Mouse (Mus musculus): ENCODE results near the gene Dock2. TPM values are rescaled to one million over a fixed set of nuclear protein-coding genes. Genes with fewer than 3 reads are reported as not detected.
A peak's percentile ranks its signal among the peaks of the same experiment; 100 is the strongest.

The Dock2 gene
- polyA plus RNA-seq, 1 experiment from 2014 or later: 0.72 TPM

DNA sequence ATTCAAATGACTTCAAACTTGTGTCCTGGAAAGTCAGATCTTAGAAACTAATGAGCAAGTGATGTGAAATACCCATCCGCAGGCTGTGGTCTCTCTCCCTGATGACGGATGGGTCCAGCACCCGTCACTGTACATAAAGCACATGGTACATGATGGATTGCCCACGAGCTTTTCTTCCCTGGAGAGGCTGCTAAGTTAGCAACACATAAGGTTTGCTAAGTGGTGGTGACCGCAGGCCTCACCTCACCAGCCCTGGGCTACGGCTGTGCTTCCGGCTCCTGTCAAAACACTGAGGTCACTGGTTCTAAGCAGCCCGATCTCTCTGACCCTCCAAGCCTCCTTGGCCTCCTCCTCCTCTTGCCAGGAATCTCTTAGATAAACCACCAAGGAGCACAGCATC is 377.4 kb downstream of the Dock2 start:
- Histone ChIP-seq H3K27ac (ENCODE audit: low read length) (no peak overlapping the region), H3K9me3 (ENCODE audit: control insufficient read depth, low read length) (no peaks in the 10 kb centered on the region), H3K4me3 (replicated peaks; ENCODE audit: low read length) (no peak overlapping the region), H3K4me2 (ENCODE audit: low read length) (no peak overlapping the region), H3K4me1 (replicated peaks; ENCODE audit: control insufficient read depth, insufficient read depth, low read length) (no peaks in the 10 kb centered on the region), H3K27me3 (replicated peaks; ENCODE audit: control insufficient read depth, insufficient read depth, low read length) (no peaks in the 10 kb centered on the region), H3K9ac (replicated peaks; ENCODE audit: low read depth, low read length) (no peak overlapping the region), H3K36me3 (ENCODE audit: control insufficient read depth, insufficient read depth) (no peaks in the 10 kb centered on the region)
- 67% methylated on average over 8 of the region's 8 CpGs for WGBS
- ATAC-seq: 0 out of 2 replicates have a peak, but pooled peaks have one; percentile 18

DNA sequence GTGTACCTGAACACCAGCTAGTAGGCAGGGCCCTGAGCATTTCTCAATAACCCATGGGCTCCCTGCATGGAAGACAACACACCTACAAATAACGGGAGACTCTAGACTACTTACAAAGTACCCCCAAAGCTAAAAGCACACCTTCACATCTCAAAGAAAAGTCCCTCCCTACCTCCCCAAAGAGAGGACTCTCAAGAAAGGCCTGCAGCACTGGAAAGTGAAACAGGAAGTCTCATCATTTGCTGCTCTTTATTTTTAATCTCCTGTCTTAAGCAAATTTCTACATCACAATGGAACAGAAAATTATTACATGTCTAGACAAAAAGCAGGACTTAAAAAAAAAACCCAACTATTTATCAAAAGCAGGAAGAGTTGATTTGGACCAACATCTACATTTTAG is 378.4 kb downstream of the Dock2 start:
- no peak overlapping the region for H3K9ac ChIP-seq (replicated peaks; ENCODE audit: low read depth, low read length)
- H3K4me3 ChIP-seq (replicated peaks; ENCODE audit: low read length): no peak overlapping the region
- H3K4me1 ChIP-seq (replicated peaks; ENCODE audit: control insufficient read depth, insufficient read depth, low read length): no peaks in the 10 kb centered on the region
- H3K36me3 ChIP-seq (ENCODE audit: control insufficient read depth, insufficient read depth): no peaks in the 10 kb centered on the region
- WGBS: 83% methylated on average over 1 of the region's 1 CpGs
- no peaks in the 10 kb centered on the region for H3K27me3 ChIP-seq (replicated peaks; ENCODE audit: control insufficient read depth, insufficient read depth, low read length)
- H3K9me3 ChIP-seq (ENCODE audit: control insufficient read depth, low read length): no peaks in the 10 kb centered on the region
- H3K27ac ChIP-seq (ENCODE audit: low read length): no peak overlapping the region
- no peak overlapping the region for H3K4me2 ChIP-seq (ENCODE audit: low read length)
- no peak for ATAC-seq

DNA sequence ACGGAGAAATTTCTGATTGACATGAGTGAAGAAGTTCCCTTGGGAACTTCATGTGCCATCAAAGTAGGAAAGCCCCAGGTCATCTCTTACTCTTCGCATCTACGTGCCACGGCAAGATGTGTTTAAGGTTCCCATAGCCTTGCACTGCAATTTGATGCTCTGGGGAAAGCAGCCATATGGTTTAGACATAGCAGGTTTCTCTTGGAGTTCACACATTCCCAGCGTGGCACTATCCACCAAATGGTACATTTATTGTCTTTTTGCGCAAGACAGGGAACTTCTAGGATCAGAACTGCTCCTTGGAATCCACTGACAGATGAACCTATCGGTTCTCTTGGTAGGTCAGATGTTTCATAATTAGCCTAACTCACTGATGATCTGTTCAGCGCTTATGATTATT is 382.3 kb downstream of the Dock2 start:
- 86% methylated on average over 8 of the region's 8 CpGs for WGBS
- H3K4me3 ChIP-seq (replicated peaks; ENCODE audit: low read length): no peak overlapping the region

DNA sequence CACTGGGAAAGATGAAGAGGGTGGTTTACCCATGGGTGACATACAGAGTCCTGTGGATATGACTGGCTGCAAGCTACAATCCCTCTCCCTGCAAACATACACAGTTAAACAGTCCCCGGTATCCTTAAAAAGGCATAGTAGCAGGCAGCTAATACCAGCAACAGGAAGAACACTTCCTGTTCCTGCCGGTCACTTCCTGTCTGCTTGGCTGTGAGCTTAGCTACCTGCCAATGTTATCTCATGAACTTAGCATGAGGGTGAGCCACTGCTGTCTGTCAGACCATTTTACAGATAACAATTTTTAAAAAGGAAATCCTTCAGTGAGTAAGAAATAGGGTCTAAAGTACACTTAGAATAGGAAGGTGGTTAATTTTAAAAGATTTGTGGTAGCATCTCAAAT is 385.1 kb downstream of the Dock2 start:
- Histone ChIP-seq H3K9me3 (ENCODE audit: control insufficient read depth, low read length) (no peaks in the 10 kb centered on the region), H3K4me3 (replicated peaks; ENCODE audit: low read length) (no peak overlapping the region), H3K36me3 (ENCODE audit: control insufficient read depth, insufficient read depth) (no peaks in the 10 kb centered on the region), H3K27me3 (replicated peaks; ENCODE audit: control insufficient read depth, insufficient read depth, low read length) (no peaks in the 10 kb centered on the region), H3K9ac (replicated peaks; ENCODE audit: low read depth, low read length) (no peak overlapping the region), H3K4me1 (replicated peaks; ENCODE audit: control insufficient read depth, insufficient read depth, low read length) (no peaks in the 10 kb centered on the region), H3K4me2 (ENCODE audit: low read length) (no peak overlapping the region), H3K27ac (ENCODE audit: low read length) (no peak overlapping the region)
- WGBS: 96% methylated on average over 2 of the region's 2 CpGs
- ATAC-seq: no peak

More for the DNA sequence above, 382.3 kb downstream of the Dock2 start:
- no peaks in the 10 kb centered on the region for H3K4me1 ChIP-seq (replicated peaks; ENCODE audit: control insufficient read depth, insufficient read depth, low read length)
- H3K9ac ChIP-seq (replicated peaks; ENCODE audit: low read depth, low read length): no peak overlapping the region
- H3K4me2 ChIP-seq (ENCODE audit: low read length): no peak overlapping the region
- ATAC-seq: no peak
- no peaks in the 10 kb centered on the region for H3K9me3 ChIP-seq (ENCODE audit: control insufficient read depth, low read length)
- no peaks in the 10 kb centered on the region for H3K36me3 ChIP-seq (ENCODE audit: control insufficient read depth, insufficient read depth)
- H3K27ac ChIP-seq (ENCODE audit: low read length): no peak overlapping the region
- no peaks in the 10 kb centered on the region for H3K27me3 ChIP-seq (replicated peaks; ENCODE audit: control insufficient read depth, insufficient read depth, low read length)

DNA sequence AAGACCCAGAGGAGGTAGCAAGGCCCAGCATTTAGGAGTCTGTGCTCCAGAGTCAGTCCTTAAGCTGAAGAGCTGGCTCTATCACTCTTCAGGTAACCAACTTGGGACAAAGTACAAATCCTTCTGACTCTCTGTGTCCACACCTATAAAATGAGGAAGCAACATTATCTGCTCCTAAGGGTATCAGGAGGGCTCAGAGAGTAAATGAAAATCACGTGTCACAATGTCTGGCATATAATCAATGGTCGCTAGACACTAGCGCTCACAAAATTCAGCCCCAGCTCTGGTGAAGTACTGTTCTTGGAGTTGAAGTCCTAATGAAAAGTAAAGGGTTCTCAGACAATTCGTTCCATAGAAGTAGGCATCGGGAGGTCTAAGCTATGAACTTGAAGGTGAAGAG is 386.0 kb downstream of the Dock2 start:
- 93% methylated on average over 5 of the region's 5 CpGs for WGBS

DNA sequence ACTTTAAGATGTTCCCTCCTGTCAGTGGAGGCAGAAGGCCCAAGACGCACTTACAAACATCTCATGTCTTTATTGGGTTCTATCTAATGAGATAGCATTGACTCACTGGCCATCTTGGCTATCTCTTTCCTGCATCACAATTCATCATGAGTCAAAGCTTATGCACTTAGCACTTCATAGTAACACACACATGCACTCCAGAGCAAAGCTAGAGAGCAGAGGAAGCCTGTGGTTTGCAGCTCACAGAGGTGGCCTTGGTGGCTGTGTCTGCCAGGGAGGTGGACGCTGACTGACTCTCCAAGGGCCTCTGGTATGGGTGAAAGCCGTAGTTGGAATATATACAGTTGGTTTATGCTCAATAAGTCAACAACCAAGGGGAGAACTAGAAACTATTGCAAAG is 387.9 kb downstream of the Dock2 start:
- no peaks in the 10 kb centered on the region for H3K36me3 ChIP-seq (ENCODE audit: control insufficient read depth, insufficient read depth)
- WGBS: 92% methylated on average over 3 of the region's 3 CpGs
- no peak overlapping the region for H3K4me3 ChIP-seq (replicated peaks; ENCODE audit: low read length)
- H3K27ac ChIP-seq (ENCODE audit: low read length): no peak overlapping the region
- ATAC-seq: no peak
- H3K4me2 ChIP-seq (ENCODE audit: low read length): no peak overlapping the region
- no peak overlapping the region for H3K9ac ChIP-seq (replicated peaks; ENCODE audit: low read depth, low read length)
- no peaks in the 10 kb centered on the region for H3K9me3 ChIP-seq (ENCODE audit: control insufficient read depth, low read length)
- H3K4me1 ChIP-seq (replicated peaks; ENCODE audit: control insufficient read depth, insufficient read depth, low read length): no peaks in the 10 kb centered on the region
- no peaks in the 10 kb centered on the region for H3K27me3 ChIP-seq (replicated peaks; ENCODE audit: control insufficient read depth, insufficient read depth, low read length)

More for the DNA sequence above, 386.0 kb downstream of the Dock2 start:
- Histone ChIP-seq H3K27me3 (replicated peaks; ENCODE audit: control insufficient read depth, insufficient read depth, low read length) (no peaks in the 10 kb centered on the region), H3K4me2 (ENCODE audit: low read length) (no peak overlapping the region), H3K36me3 (ENCODE audit: control insufficient read depth, insufficient read depth) (no peaks in the 10 kb centered on the region), H3K9ac (replicated peaks; ENCODE audit: low read depth, low read length) (no peak overlapping the region), H3K4me3 (replicated peaks; ENCODE audit: low read length) (no peak overlapping the region), H3K27ac (ENCODE audit: low read length) (no peak overlapping the region), H3K9me3 (ENCODE audit: control insufficient read depth, low read length) (no peaks in the 10 kb centered on the region), H3K4me1 (replicated peaks; ENCODE audit: control insufficient read depth, insufficient read depth, low read length) (no peaks in the 10 kb centered on the region)
- ATAC-seq: no peak

DNA sequence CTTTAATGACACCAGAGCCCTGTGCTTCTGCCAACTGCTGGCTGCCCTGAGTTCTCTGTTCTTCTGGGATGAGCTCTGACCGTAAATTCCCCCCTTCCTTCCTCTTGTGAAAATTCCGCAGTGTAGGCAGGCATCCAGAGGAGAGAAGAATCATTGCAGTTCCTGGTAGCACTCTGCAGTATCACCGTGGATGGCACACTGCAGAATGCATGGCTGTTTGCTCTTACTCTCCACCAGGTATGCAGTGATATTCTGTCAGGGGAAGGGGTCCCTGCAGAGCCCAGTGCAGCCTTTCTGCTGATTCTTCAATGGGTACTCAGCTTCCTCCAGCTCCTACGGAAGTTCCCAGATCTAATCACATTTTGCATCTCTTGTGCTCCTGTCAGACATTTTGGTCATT is 391.6 kb downstream of the Dock2 start:
- H3K4me1 ChIP-seq (replicated peaks; ENCODE audit: control insufficient read depth, insufficient read depth, low read length): no peaks in the 10 kb centered on the region
- no peaks in the 10 kb centered on the region for H3K9me3 ChIP-seq (ENCODE audit: control insufficient read depth, low read length)
- ATAC-seq: no peak
- no peaks in the 10 kb centered on the region for H3K27me3 ChIP-seq (replicated peaks; ENCODE audit: control insufficient read depth, insufficient read depth, low read length)
- no peaks in the 10 kb centered on the region for H3K36me3 ChIP-seq (ENCODE audit: control insufficient read depth, insufficient read depth)
- 50% methylated on average over 4 of the region's 4 CpGs for WGBS
- no peak overlapping the region for H3K9ac ChIP-seq (replicated peaks; ENCODE audit: low read depth, low read length)
- no peak overlapping the region for H3K27ac ChIP-seq (ENCODE audit: low read length)
- H3K4me2 ChIP-seq (ENCODE audit: low read length): no peak overlapping the region
- H3K4me3 ChIP-seq (replicated peaks; ENCODE audit: low read length): no peak overlapping the region

DNA sequence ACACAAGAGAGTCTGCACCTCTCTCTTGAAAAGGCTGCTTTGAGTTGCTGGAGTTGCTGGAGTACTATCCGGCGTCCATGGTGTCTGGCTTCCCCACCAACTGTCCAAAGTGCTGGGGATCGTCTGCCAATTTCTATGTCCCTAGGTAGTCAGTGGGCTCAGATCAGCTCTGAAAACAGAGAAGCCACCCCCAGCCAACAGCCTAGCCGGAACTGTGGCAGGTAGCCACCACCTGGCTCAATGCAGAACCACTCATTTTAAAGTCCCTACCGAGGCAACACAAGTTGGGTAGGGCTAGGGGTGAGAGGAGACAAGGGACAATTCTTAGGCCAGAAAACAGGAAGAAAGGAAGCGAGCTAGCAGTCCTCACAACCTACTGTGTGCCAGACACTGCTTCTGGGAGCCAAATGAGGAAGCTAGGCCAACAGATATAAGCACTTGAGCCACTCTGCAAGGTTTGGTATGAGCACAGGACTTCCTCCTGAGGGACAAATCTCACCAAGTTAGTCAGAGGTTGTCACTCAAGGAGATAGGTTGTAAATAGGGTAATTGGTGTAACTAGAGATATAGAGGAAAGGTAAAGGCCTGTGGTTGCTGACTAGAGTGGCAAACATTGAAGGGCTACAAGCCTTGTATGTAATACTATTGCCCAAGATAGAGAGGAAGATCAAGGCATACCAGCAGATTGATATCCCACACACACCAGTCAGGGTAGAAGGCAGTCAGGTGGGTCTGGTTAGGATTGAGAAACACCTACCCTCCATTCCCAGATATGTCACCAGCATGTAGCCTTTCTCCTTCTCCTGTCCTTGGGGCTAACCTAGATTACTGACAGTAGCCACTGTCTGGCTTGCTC is 394.2 kb downstream of the Dock2 start:
- Histone ChIP-seq H3K4me3 (replicated peaks; ENCODE audit: low read length) (no peak overlapping the region), H3K27ac (ENCODE audit: low read length) (no peak overlapping the region), H3K9me3 (ENCODE audit: control insufficient read depth, low read length) (no peaks in the 10 kb centered on the region), H3K27me3 (replicated peaks; ENCODE audit: control insufficient read depth, insufficient read depth, low read length) (no peaks in the 10 kb centered on the region), H3K9ac (replicated peaks; ENCODE audit: low read depth, low read length) (no peak overlapping the region), H3K4me1 (replicated peaks; ENCODE audit: control insufficient read depth, insufficient read depth, low read length) (peaks cover 4% of the 10 kb centered on the region), H3K4me2 (ENCODE audit: low read length) (no peak overlapping the region), H3K36me3 (ENCODE audit: control insufficient read depth, insufficient read depth) (no peaks in the 10 kb centered on the region)
- ATAC-seq: no peak
- WGBS: 84% methylated on average over 6 of the region's 6 CpGs

DNA sequence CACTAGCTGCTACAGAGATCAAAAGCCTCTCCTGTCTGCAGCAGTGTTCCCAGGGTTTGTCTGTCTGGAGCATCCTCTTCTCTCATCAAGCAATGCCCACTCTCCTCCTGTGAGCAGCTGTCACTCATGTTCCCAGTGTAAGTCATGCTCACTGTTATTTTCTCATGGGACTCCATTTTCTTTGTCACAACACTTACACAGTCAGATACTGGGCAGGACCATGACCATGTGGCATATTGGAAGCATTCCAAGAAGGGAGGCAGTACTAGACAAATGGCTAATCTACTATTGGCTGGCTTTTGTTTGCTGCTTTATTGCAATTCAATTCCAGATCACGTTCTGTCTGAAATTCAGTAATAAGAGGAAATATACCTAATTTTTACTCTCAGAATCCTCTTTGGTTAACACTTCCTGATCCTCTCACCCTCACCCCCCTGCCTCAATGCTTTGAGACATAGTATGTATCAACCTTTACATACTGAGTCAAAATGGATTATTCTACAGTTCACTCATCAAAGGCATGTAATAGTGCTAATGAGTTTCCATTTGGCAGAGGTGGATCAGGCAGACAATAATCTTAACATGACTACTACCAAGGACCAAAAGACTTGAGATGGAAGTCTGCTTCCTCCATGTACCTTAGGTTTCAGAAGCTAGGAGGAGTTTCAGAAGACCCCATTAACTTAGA is 398.5 kb downstream of the Dock2 start:
- Histone ChIP-seq H3K9ac (replicated peaks; ENCODE audit: low read depth, low read length) (no peak overlapping the region), H3K36me3 (ENCODE audit: control insufficient read depth, insufficient read depth) (no peaks in the 10 kb centered on the region), H3K27ac (ENCODE audit: low read length) (no peak overlapping the region), H3K9me3 (ENCODE audit: control insufficient read depth, low read length) (no peaks in the 10 kb centered on the region), H3K4me1 (replicated peaks; ENCODE audit: control insufficient read depth, insufficient read depth, low read length) (peaks cover 4% of the 10 kb centered on the region), H3K4me3 (replicated peaks; ENCODE audit: low read length) (no peak overlapping the region), H3K4me2 (ENCODE audit: low read length) (no peak overlapping the region), H3K27me3 (replicated peaks; ENCODE audit: control insufficient read depth, insufficient read depth, low read length) (no peaks in the 10 kb centered on the region)
- 12% methylated on average over 1 of the region's 1 CpGs for WGBS
- ATAC-seq: peak; percentile 95

Data from forebrain, embryonic 16.5 days (tissue).